Mouse (Mus musculus): ENCODE results near the gene Phka1.

The Phka1 gene

DNA sequence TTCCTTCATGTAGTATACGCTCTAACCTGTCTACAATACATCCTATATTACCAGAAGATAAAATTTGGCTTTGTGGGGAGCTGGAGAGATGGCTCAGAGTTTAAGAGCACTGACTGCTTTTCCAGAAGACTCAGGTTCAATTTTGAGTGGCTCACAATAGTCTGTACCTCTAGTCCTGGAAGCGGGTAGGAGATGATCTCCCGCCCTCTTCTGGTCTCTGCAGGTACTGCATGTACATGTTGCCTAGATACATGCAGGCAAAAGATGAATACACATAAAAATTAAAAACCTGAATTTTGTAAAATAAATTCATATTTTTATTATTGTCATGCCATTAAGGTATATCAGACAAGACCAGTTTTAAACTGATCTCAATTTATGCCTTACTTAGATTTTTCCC, 167.3 kb downstream of the Phka1 start:
- peak; percentile 35 for DNase-seq (ENCODE audit: extremely low spot score, low read depth, low spot score)

DNA sequence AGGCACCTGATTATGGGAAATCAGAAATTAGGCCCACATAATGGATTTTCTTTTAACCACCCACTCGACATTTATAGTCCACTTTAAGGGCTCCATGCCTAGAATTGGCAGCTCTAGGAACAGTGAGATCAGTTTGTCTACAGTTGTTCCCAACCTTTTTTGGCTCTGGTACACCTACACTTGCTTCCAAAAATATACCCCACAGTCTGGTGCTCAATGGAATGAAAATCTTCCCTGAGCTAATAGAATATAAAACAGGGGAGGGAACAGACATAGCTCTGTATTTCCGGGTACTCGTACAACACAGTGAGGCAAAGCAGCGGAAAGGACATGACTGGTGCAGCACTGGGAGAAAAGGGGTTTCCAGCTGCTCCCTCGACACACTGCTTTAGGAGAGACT, 168.5 kb downstream of the Phka1 start:
- no peak for DNase-seq (ENCODE audit: extremely low spot score, low read depth, low spot score)
